In genomic region chr8:67318675-67319074, GRCm38 (mm10) we compare ENCODE assay signal across 29 mouse cellular contexts.
"Had no signal": no experiment of that assay in that cellular context is flagged by ENCODE, and none has a peak within 500 bp of the region (broad histone marks: within the 10 kb centered on the region; RNA-seq: fewer than 3 reads in every experiment).

No protein-coding gene starts in this region.

- H3K9ac ChIP-seq: heart, embryonic 12.5 days; hindbrain, embryonic 12.5 days; hindbrain, embryonic 14.5 days; kidney, embryonic 15.5 days; limb, embryonic 12.5 days; liver, embryonic 13.5 days; liver, embryonic 15.5 days had no signal

- H3K4me1 ChIP-seq: heart, embryonic 10.5 days; heart, embryonic 12.5 days; hindbrain, embryonic 10.5 days; hindbrain, embryonic 12.5 days; kidney, embryonic 15.5 days; limb, embryonic 10.5 days; limb, embryonic 12.5 days; liver, embryonic 13.5 days; liver, embryonic 15.5 days had no signal

- ATAC-seq: hindbrain, embryonic 16.5 days; intestine, embryonic 16.5 days had no signal

- H3K4me2 ChIP-seq: heart, embryonic 12.5 days; hindbrain, embryonic 12.5 days; hindbrain, embryonic 14.5 days; kidney, embryonic 15.5 days; limb, embryonic 12.5 days; liver, embryonic 11.5 days; liver, embryonic 13.5 days; liver, embryonic 15.5 days had no signal

- H3K9me3 ChIP-seq: heart, embryonic 10.5 days; heart, embryonic 12.5 days; hindbrain, embryonic 10.5 days; hindbrain, embryonic 12.5 days; kidney, embryonic 15.5 days; limb, embryonic 10.5 days; limb, embryonic 12.5 days; liver, embryonic 13.5 days; liver, embryonic 15.5 days had no signal

- H3K36me3 ChIP-seq: heart, embryonic 10.5 days; heart, embryonic 12.5 days; hindbrain, embryonic 10.5 days; hindbrain, embryonic 12.5 days; kidney, embryonic 15.5 days; limb, embryonic 10.5 days; limb, embryonic 12.5 days; liver, embryonic 13.5 days; liver, embryonic 15.5 days had no signal

- H3K27ac ChIP-seq: gastrocnemius, adult 2 months; heart, embryonic 10.5 days; hindbrain, embryonic 10.5 days; hindbrain, embryonic 12.5 days; hindbrain, embryonic 14.5 days; kidney, embryonic 15.5 days; kidney, postnatal 0 days; left cerebral cortex, adult 2 months; limb, embryonic 10.5 days; limb, embryonic 12.5 days; liver, embryonic 13.5 days; liver, embryonic 15.5 days had no signal

- H3K4me3 ChIP-seq: gastrocnemius, adult 2 months; heart, embryonic 10.5 days; heart, embryonic 12.5 days; hindbrain, embryonic 10.5 days; hindbrain, embryonic 12.5 days; kidney, embryonic 15.5 days; left cerebral cortex, adult 2 months; limb, embryonic 10.5 days; limb, embryonic 12.5 days; liver, embryonic 13.5 days; liver, embryonic 15.5 days had no signal

- H3K27me3 ChIP-seq: heart, embryonic 12.5 days; hindbrain, embryonic 12.5 days; kidney, embryonic 15.5 days; limb, embryonic 12.5 days; liver, embryonic 13.5 days; liver, embryonic 15.5 days had no signal

- DNase-seq: gastrocnemius, adult 2 months; gastrocnemius, postnatal 10 days; gastrocnemius, postnatal 25 days; heart, adult 18-20 months; heart, postnatal 10 days; heart, postnatal 4 days; kidney, adult 11 months; kidney, adult 2 months; kidney, adult 9 months; kidney, postnatal 14 days; kidney, postnatal 36 days; layer of hippocampus, adult 9-11 months; layer of hippocampus, postnatal 36 days; liver; liver, embryonic 13.5 days had no signal
